ENCODE assay signal across 8 mouse cellular contexts in genomic region chr11:117264162-117265021, GRCm38 (mm10).
DNase-seq lines count a peak whose midpoint lies in the region; ATAC-seq lines count a peak whose summit lies in the region.

No protein-coding gene starts in this region.

- H3K36me3 ChIP-seq in kidney, embryonic 15.5 days = no peaks in the 10 kb centered on the region
- no peaks in the 10 kb centered on the region for H3K36me3 ChIP-seq in heart, embryonic 11.5 days (ENCODE audit: control insufficient read depth, insufficient read depth, low read length)

- H3K9me3 ChIP-seq in kidney, embryonic 15.5 days (replicated peaks) = no peaks in the 10 kb centered on the region
- no peaks in the 10 kb centered on the region for H3K9me3 ChIP-seq in heart, embryonic 11.5 days (replicated peaks; ENCODE audit: control insufficient read depth, low read length)

- no peaks in the 10 kb centered on the region for H3K27me3 ChIP-seq in kidney, embryonic 15.5 days
- H3K27me3 ChIP-seq in heart, embryonic 11.5 days (ENCODE audit: control insufficient read depth, insufficient read depth, low read length) = no peaks in the 10 kb centered on the region

- H3K4me2 ChIP-seq in kidney, embryonic 15.5 days = peak overlapping the region; percentile 89
- no peak overlapping the region for H3K4me2 ChIP-seq in heart, embryonic 11.5 days

- 64% methylated on average over 13 of the region's 13 CpGs for WGBS in kidney, embryonic 15.5 days
- WGBS in heart, embryonic 11.5 days (ENCODE audit: insufficient replicate concordance) = 63% methylated on average over 13 of the region's 13 CpGs

- no peak overlapping the region for H3K4me3 ChIP-seq in kidney, embryonic 15.5 days (replicated peaks)
- H3K4me3 ChIP-seq in heart, embryonic 11.5 days (ENCODE audit: low read depth, low read length) = no peak overlapping the region

- no peak for ATAC-seq in kidney, embryonic 15.5 days (replicated peaks; ENCODE audit: low FRiP score)
- ATAC-seq in heart, embryonic 11.5 days (replicated peaks; ENCODE audit: insufficient number of reproducible peaks, low FRiP score, low TSS enrichment) = no peak
- no peak for ATAC-seq in erythroid progenitor cell, adult 5-6 weeks (replicated peaks; ENCODE audit: low FRiP score, poor library complexity, severe bottlenecking)

- H3K4me1 ChIP-seq in kidney, embryonic 15.5 days = peaks cover 65% of the 10 kb centered on the region
- peaks cover 41% of the 10 kb centered on the region for H3K4me1 ChIP-seq in heart, embryonic 11.5 days (ENCODE audit: control insufficient read depth, insufficient read depth, low read length)

- peak overlapping the region; percentile 93 for H3K27ac ChIP-seq in kidney, embryonic 15.5 days
- H3K27ac ChIP-seq in heart, embryonic 11.5 days (ENCODE audit: low read depth, low read length) = peak overlapping the region; percentile 89; the same call in 1 of the 2 replicates

- no peak for DNase-seq in kidney, adult 8-10 months
- DNase-seq in NIH3T3 (ENCODE audit: low read depth) = peak; percentile 47
- DNase-seq in lung, postnatal 10 days = peak; percentile 67
- no peak for DNase-seq in adrenal gland, adult 8-10 months
- DNase-seq in gastrocnemius, postnatal 4 days (ENCODE audit: low spot score in 2 of 2) = no peak

- H3K9ac ChIP-seq in kidney, embryonic 15.5 days = no peak overlapping the region
- no peak overlapping the region for H3K9ac ChIP-seq in heart, embryonic 11.5 days (ENCODE audit: low read depth, low read length)

Comparison
In these comparisons a context has a peak if more than half of its experiments do, and no peak if none do; other contexts are left out.
1. DNase-seq: peak in NIH3T3 (single experiment) and lung, postnatal 10 days (single experiment); none in kidney, adult 8-10 months (0 of 2), adrenal gland, adult 8-10 months (single experiment) and gastrocnemius, postnatal 4 days (0 of 2).